Mouse (Mus musculus) adrenal gland, adult 18-20 months (tissue): Measurements from ENCODE around the gene Slc2a9. TPM values are rescaled to one million over a fixed set of nuclear protein-coding genes. Genes with fewer than 3 reads are reported as not detected.
A peak's percentile ranks its signal among the peaks of the same experiment; 100 is the strongest.

Experiments used
- DNase-seq, 2 experiments: peaks; one replicate each; pipeline ENCODE4 v3.0.0; 2021 to 2022; ENCODE audit warnings: low spot score in 2 of 2
- total RNA-seq, 2 experiments: library from RNA; stranded (reverse); gene quantifications; 1 replicate in 1 of 2; 2 replicates in 1 of 2; pipeline ENCODE4 v1.2.3; 2021

The Slc2a9 gene
- total RNA-seq, 2 experiments from 2014 or later, result 2.0 to 2.6 TPM

DNA sequence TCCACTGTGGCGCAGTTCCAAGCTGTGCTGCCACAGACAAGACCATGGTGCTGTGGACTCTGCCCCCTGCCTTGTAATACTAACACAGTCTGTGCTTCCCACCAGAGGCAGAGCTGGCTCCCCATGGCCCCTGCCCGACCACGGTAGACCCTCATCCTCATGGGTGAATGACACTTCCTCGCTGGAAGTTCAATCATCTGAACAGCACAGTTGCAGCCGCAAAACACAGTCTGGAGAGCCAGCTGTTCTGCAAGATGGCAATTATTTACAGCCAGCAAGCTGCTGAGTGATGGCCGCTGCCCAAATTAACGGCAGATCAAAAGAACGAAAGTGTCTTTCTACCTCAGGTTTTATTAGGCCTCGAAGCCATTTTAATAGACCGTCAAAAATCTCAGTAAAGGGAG is 114.5 kb downstream of the Slc2a9 start:
- DNase-seq, result no peak

DNA sequence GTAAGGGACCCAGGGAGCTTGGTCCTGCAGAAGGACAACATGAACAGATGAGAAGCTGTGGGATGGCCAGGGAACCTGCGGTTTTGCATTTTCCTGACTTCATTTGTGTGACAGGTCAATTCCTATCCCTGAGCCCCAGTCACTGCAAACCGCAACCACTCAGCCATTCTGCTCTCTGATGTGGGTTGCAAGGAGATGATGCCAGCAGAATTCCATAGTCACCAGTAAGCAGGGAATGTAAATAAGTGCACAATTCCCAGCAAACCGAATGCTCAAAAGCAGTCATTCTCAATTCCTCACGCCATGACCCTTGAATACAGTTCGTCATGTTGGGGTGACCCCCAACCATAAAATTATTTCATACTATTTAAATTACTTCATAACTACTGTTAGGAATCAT is 123.0 kb downstream of the Slc2a9 start:
- DNase-seq, result no peak

DNA sequence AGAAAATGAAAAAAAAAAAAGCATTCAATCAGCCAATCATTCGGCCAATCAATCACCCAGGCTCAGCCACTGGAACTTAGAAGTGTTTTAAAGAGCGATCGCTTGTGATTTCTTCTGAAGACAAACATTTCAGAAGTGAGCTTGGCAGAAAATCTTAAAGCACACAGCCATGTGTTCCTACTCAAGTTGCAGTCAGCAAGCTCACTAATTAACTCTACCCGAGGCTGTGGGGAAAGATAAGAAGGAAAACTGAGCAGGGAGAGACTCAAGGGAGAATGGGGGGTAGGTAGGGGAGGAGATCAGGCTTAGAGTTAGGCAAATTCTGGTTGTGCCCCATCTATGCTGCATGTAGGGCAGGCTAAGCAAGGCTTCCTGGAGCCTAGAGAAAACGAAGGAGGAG is 130.6 kb downstream of the Slc2a9 start:
- DNase-seq, result no peak

DNA sequence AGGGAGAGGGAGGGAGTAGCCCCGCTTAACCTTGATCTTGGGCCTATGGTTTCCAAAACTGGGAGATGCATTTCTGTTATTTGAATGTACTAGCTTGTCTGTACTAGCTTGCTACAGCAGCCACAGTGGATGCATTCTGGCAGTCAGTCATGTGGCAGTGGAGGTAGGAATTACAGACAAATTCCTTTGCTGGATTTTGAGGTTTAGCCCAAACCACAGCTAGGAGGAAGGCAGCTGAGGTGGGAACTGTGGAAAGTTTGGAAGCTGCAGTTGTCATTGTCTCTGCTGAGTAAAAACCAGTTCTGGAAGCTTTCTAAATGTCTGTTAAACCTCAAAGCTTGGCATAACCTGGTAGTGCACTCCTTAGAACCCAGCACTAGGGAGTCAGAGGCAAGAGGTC is 131.6 kb downstream of the Slc2a9 start:
- DNase-seq, result no peak

DNA sequence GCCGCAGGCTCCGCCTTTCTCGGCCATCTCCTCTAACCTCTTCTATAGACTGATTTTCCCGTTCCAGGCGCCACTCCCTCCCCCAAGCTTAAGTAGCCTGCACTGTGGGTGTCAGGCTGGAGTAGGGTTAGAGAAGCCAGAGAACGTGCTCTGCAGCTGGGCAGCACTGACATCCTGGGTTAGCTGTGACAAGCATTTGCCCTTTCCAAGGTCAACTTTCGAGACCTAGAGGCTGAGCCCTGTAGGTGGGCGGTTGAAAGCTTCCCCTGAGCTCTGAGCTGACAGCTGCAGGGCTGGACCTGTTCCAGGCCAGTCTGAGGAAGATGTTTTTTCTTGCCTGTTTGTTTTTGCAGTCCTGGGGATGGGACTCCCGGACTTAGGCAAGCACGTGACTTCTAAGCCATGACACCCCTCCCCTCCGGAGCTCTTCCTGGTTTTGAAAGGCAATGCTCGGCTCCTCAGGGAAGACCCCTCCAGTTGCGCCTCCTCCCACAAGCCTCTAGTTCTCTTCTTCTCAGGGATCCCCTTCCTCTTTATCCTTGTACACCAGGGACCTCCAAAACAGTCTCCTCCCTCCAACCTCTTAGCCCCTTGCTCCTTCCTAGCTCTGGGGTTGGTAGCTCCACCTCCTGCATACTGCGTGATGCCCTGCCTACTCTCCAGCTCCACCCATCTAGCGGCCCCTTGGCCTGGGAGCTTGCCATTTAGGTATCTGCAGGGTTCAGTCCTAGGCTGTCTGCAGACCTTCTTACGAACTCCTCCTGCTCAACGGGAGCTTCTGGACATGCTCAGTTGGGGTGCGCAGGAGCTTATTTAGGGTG is 136.1 kb downstream of the Slc2a9 start:
- peak in 1 of 2 experiments; percentile 9 for DNase-seq

DNA sequence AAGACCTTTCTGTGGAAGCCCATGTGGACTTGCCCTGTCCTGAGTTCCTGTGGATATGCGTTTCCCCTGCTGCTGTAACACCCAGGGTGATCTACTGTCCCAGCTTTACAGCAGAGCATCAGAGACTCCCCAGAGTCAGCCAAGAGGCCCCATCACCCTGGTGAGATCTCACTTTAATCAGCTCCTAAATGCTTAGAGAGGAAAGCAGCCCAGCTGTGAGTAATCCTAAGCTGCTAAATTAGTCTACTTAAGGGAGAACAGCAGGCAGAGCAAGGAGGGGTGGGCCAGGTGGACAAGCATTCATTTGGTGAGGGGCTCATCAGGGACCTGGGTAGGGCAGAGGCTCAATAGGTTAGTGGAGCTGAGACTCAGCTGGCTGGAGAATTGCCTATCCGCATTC is 137.4 kb downstream of the Slc2a9 start:
- no peak for DNase-seq

DNA sequence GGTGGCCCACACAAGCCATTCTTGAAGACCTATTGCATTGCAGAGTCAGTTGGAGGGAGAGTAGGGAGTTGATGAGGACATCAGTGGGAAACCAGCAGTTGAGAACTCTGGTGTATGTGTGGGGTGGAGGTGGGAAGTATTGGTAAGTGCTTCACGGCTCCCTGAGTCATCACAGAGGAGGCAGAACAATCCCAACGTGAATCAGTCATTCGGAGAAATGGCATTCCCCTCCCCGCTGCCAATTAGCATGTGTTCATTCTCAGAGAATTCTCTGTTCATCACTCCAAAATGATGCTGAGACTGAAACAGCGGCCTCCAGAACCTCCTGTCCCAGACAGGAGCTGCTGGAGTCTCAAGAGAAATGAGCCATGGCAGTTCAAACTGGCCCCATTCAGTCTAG is 138.5 kb downstream of the Slc2a9 start:
- DNase-seq, result no peak

DNA sequence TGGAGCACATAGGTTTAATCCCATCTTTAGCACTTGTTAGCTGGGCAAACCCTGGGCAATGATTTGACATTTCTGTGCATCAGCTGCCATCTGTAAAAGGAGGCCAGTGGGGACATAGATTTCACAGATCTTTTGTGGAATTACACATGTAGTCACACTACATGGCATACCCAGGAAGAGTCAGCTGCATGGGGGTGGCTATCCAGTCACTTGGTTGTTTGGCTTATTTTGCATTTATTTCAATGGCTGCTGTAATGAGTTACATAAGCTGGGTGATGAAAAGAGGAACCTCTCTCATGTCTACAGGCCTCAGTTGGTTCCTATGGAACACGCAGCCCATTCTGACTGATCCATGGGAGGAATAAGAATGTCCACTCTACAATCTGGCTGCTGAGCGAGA is 143.2 kb downstream of the Slc2a9 start:
- no peak for DNase-seq

DNA sequence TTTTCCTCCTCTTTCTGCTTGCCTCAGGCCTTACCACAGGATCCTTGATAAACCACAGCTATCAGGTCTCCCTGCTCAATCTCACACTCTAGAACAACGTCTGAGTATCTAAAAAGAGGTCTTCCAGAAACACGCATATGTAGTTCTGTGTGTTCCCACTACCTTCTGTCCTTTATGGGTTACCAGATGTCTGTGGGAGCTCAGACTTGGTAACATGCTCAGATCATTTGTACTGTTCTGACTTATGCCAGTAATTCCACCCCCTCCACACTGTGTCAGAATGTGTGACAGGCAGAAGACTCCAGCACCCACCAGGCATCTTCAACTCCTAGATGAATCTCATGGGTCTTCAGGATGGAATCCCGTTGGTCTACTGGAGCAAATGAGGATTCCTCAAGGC is 146.0 kb downstream of the Slc2a9 start:
- no peak for DNase-seq

DNA sequence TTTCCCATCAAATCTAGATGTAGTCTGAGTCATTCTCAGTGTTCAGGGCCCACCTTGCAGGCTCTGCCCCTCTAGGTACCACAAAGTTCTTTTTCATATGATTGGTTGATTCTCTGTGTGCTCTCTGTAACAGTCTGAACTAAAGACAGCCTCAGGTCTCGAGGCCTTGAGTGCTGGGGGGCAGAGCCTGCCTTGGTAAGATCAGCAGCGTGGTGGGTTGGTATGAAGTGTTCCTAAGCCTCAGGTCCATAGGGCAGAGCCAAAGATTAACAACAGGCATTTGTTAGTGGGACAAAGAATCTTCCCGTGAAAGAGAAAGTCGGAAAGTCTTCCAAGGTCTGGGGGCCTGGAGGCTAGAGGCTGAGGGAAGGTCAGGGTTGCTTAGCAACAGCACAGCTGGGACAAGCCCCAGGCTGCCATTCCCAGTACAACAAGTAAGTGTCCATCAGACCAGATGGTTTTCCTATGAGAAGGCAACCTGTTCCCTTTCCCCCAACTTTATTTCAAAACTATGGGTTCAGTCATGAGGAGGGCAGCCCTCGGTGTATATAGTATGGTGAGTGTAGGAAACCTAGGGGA is 152.5 kb downstream of the Slc2a9 start:
- DNase-seq, result no peak

DNA sequence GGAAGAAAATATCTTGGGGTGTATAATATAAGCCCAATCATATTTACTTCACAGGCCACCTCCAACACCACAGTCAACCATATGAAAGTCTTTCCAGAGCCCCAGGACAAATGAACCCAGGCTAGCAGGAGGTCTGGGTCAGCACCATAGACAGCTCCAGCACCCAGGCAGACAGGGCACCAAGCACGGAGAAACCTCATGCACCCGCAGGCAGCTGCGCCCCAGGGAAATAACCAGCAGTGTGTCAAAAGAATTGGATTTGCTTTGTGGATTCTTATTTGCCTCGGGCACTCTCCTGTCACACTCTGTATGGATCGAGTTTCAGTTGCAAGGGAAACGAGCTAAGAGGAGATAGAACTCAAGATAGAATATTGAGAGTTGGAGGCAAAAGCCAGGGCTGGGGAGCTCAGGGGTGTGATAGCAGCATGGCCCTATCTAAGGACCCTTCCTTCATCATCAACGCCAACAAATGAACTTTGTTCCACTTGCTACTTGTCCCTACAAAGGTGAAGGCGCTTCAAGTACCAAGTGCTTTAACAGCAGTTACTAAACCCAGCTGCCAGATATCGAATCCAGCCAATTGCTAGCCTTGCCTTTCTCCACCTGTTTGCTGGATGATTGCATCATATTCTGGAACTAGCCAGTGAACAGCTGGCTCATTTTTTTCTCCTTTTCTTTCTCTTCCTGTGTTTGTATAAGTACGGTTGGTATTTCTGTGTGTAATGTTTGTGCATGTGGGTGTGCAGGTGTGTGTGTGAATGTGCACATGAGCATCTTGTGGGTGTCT is 156.1 kb downstream of the Slc2a9 start:
- DNase-seq, result peak; percentile 5 to 23

DNA sequence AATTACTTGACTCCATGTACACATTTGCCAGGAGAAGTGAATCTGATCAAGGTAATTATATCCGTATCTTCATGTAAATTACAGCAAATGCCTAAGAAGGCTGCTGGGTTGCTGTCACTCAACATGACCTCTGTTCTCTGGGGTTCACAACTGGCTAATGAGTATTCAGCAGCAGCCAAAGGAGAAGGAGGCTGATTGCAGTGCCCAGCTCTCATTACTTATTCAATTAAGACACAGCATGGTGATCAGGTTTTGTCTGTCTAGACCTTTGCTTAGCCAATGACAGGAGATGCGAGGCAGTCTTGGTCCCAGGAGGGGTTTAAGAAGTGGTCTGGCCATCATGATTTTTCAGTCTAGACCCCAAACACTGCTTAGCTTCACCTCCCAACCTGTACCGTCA is 159.8 kb downstream of the Slc2a9 start:
- DNase-seq, result no peak

DNA sequence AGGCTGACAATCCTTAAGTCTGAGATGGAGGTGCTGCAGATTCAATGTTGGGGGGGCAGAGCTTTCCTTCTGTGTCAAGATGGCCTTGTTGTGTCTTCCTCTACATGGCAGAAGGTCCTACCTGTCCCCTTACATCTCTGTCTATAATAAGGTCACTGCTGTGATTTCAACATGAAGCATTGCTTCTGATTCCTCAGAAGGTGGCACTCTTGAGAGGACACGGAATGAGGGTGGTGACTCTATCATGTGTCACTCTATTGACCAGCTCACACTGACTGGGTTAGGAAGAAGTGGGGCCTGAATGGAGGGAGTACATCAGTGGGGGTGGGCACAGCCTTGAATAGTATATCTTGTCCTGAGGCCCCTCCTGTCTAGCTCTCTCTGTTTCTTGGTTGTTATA is 168.4 kb downstream of the Slc2a9 start:
- DNase-seq, result no peak

DNA sequence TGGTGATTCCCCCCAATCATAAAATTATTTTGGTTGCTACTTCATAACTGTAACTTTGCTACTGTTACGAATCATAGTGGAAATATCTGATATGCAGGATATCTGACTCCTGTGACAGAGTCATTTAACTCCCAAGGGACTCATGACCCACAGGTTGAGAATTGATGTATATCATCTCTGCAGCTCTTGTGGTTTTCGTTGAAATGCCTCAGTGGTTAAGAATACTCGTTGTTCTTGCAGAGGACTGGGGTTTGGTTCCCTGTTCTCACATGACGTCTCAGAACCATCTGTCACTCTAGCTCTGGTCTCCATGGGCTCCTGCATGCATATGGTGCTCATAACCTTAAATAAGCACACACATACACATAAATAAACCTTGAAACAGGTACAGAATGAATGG is 169.6 kb downstream of the Slc2a9 start:
- no peak for DNase-seq

DNA sequence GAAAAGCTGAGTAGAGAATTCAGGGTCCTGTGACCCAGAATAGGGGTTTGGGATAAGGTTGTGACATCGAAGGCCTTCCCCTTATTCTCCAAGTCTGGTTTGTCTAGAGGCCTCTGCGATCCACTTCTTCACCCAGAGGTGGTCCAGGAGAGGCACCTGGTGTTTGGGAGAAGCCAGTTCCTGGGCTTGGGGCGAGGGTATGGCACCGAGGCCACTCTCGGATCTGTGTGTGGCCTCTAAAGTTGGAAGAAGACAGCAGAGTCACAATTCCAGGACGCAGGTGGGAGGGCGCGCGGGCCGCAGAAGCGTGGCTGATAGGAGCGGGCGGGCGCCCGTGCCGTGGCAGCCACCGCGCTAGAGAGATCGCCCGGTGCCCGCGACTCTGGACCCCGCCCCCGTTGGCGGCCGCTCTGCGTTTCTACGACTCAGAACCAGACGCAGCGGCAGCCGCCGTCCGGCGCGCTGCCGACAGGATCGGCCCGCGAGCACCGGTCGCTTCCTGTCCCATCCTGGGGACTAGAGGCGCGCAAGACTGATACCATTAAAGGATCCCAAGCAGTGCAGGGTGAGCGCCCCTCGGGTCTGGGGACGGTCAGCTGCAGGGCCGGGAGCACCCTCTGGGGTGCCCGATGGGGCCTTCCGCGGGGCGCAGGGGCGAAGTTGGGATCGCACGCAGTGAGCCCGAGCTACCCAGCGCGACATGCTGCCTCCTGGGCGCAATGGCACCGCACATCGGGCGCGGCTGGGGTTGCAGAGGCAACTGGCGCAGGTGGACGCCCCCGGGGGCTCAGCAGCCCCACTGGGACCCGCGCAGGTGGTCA is 183.8 kb downstream of the Slc2a9 start, which contains the start of gene Drd5:
Gene Drd5, plus strand, starts transcription at position 402 of the 821 bp plus-strand sequence.
- DNase-seq, result no peak

DNA sequence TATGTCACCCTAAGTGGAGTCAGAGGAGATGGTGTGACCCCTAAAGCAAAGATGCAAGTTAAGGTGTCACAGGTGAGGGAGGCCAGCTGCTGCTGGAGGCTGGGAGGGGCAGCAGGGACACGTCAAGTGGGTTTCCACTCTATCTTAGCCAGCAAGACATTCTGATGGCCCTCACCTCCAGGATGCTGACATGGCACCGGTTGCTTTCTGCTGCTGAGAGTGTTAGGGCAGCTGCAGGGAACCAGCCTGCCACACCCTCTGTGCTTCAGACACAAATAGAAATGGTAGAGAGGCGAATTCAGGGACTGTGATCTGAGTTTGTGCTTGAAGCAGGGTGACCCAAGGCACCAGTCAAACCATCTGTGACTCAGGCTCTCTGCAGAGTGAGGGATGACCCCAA is 193.1 kb downstream of the Slc2a9 start:
- no peak for DNase-seq

DNA sequence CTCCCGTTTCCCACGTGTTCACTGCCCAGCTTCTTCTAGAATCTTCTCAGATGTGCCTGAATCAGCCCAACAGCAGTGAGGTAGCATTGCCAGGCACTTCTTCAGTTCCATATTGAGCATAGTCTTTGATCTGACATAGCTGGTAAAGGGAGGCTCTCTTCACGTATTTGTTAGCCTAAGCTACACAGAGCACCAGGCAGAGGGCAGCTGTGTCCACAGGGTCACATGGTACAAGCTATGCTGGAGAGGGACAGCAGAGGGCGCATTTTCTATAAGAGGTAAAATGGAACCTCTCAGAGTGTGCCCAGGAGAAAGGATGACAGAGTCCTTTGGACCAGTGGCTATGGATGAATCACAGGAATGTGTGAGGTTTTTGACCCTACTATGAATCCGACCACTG is 194.1 kb downstream of the Slc2a9 start:
- peak; percentile 42 to 45 for DNase-seq

DNA sequence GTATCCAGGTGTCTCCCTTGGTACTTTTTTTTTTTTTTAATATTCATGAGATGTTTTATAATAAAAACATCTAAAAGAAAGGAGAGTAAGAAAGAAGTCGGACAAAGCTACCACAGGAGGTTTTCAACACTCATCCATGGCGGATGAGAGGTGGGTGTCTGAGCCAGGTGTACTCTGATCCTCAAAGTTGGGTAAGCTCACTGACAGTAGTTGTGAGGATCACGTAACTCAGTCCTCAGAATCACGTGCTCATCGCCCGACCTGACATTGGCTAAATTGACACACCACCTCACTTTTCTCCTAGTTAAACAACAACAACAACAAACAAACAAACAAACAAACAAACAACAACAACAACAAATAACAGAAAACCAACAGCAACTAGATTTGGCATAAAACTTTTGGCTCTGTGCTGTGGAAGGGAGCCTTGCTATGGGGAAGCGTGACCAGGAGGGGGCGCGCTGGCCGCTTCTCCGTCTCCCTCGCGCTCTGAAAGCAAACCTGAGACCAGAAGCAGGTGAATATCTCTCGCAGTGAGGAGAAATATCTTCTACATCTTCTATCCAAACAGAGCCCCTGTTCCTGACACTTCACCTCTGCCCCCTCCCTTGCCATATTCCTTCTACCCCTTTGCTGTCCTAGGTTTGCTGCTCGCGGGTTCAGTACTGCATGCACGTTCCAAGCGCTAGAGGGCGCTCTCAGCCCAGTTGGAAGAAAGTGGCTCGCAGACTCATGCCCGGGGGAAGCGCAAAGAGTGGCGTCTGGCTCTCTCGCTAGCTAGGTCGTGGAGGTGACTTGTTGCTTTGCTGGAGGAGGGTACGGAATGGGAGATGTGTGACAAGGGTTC is 195.5 kb downstream of the Slc2a9 start:
- peak; percentile 88 to 91 for DNase-seq

DNA sequence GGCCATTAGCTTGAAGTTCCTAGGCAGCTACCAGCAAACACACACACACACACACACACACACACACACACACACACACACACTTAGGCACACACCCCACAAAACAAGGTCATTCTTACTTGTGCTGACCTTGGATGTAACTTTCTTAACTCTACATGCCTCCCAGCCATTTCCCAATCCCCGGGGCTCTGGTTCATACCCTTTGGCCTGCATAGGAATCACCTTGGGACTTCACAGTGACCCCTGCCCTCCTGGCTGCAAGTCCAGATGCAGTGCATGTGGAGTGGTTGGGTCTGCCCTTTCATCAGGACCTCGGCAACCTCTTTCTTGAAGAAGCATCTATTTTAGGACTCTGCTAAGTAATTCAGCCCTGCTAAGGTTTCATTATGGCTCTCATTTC is 197.7 kb downstream of the Slc2a9 start:
- no peak for DNase-seq

DNA sequence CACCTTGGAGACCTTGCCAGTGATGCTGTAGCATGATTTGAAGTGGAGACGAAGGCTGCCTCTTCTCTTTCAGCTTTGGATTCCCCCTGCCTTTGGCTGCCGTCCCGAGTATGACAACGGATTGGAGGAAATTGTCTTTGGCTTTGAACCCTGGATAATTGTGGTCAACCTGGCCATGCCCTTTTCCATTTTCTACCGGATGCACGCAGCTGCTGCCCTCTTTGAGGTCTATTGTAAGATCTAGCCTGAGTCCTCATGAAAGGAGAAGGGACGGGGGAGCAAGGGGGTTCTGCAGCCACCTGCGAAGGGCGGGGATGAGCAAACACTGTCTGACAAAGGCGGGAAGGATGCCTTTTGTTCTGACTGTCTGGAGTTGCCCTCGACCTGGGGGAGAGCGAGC is 200.3 kb downstream of the Slc2a9 start:
- no peak for DNase-seq
